In genomic region chr7:107779611-107780010, GRCm38 (mm10) we compare ENCODE assay signal across 10 mouse cellular contexts. TPM values are rescaled to one million over a fixed set of nuclear protein-coding genes. Genes with fewer than 3 reads are reported as not detected.
DNase-seq lines count a peak whose midpoint lies in the region; ATAC-seq and TF ChIP-seq lines count a peak whose summit lies in the region.
"Had no signal": no experiment of that assay in that cellular context is flagged by ENCODE, and none has a peak within 500 bp of the region (broad histone marks: within the 10 kb centered on the region; RNA-seq: fewer than 3 reads in every experiment).

No protein-coding gene starts in this region.

- H3K4me3 ChIP-seq in forebrain, postnatal 0 days (ENCODE audit: low read depth, low read length), result no peak overlapping the region
- H3K4me3 ChIP-seq in forebrain, embryonic 10.5 days, result no peak overlapping the region
- no peak overlapping the region for H3K4me3 ChIP-seq in liver, embryonic 14.5 days (ENCODE audit: insufficient read depth in 1 of 2, low read depth in 2 of 2, low read length in 2 of 2)
- H3K4me3 ChIP-seq in liver, embryonic 11.5 days (ENCODE audit: low read depth, low read length), result no peak overlapping the region
- H3K4me3 ChIP-seq in ES-E14 (ENCODE audit: insufficient read depth in 1 of 2, low read depth in 1 of 2, low read length in 2 of 2, poor library complexity in 1 of 2, severe bottlenecking in 1 of 2), result no peak overlapping the region

- peak; percentile 58 for DNase-seq in forebrain, postnatal 0 days
- DNase-seq in forebrain, embryonic 10.5 days (ENCODE audit: extremely low spot score, low spot score), result no peak
- no peak for DNase-seq in liver, embryonic 14.5 days (ENCODE audit: low read depth in 3 of 3, low spot score in 3 of 3)
- DNase-seq in liver, embryonic 11.5 days (ENCODE audit: low spot score), result no peak
- no peak for DNase-seq in ES-E14 (ENCODE audit: low read depth, low spot score)
- DNase-seq in natural killer cell, adult 2 months (ENCODE audit: low spot score in 2 of 2), result no peak
- no peak for DNase-seq in adrenal gland, postnatal 4 days (ENCODE audit: low spot score in 2 of 2)

- H3K9ac ChIP-seq in forebrain, postnatal 0 days, result no peak overlapping the region
- no peak overlapping the region for H3K9ac ChIP-seq in liver, embryonic 14.5 days (replicated peaks)
- H3K9ac ChIP-seq in liver, embryonic 11.5 days (ENCODE audit: low read depth, low read length), result no peak overlapping the region
- H3K9ac ChIP-seq in ES-E14 (ENCODE audit: insufficient read depth, low read depth, low read length, poor library complexity, severe bottlenecking), result no peak overlapping the region

- TF ChIP-seq CTCF in forebrain, postnatal 0 days (IDR thresholded peaks at IDR 0.05; ENCODE audit: low read depth), result peak; percentile 82
- peak; percentile 62 for TF ChIP-seq CTCF in liver, embryonic 14.5 days (IDR thresholded peaks at IDR 0.05; ENCODE audit: low read depth)

- 46% methylated on average over 4 of the region's 4 CpGs for WGBS in forebrain, postnatal 0 days
- WGBS in forebrain, embryonic 10.5 days, result 42% methylated on average over 4 of the region's 4 CpGs
- WGBS in liver, embryonic 14.5 days (ENCODE audit: insufficient replicate concordance), result 33% methylated on average over 4 of the region's 4 CpGs
- WGBS in liver, embryonic 11.5 days, result 41% methylated on average over 4 of the region's 4 CpGs

- H3K9me3 ChIP-seq in forebrain, postnatal 0 days (ENCODE audit: low read length), result no peaks in the 10 kb centered on the region
- H3K9me3 ChIP-seq in forebrain, embryonic 10.5 days, result no peaks in the 10 kb centered on the region
- no peaks in the 10 kb centered on the region for H3K9me3 ChIP-seq in liver, embryonic 14.5 days (ENCODE audit: control insufficient read depth, low read length)
- no peaks in the 10 kb centered on the region for H3K9me3 ChIP-seq in liver, embryonic 11.5 days (ENCODE audit: control insufficient read depth, low read length)
- H3K9me3 ChIP-seq in ES-E14 (ENCODE audit: control insufficient read depth, insufficient read depth, low read depth, low read length), result no peaks in the 10 kb centered on the region

- H3K4me2 ChIP-seq in forebrain, postnatal 0 days (ENCODE audit: low read depth), result no peak overlapping the region
- no peak overlapping the region for H3K4me2 ChIP-seq in liver, embryonic 14.5 days (ENCODE audit: low read depth)
- no peak overlapping the region for H3K4me2 ChIP-seq in liver, embryonic 11.5 days

- TF ChIP-seq EP300 in liver, embryonic 14.5 days (IDR thresholded peaks at IDR 0.05; ENCODE audit: low read depth), result no peak

- H3K36me3 ChIP-seq in forebrain, postnatal 0 days (ENCODE audit: insufficient read depth), result no peaks in the 10 kb centered on the region
- H3K36me3 ChIP-seq in forebrain, embryonic 10.5 days (replicated peaks), result no peaks in the 10 kb centered on the region
- H3K36me3 ChIP-seq in liver, embryonic 14.5 days (replicated peaks; ENCODE audit: control insufficient read depth, insufficient read depth, low read depth), result no peaks in the 10 kb centered on the region
- H3K36me3 ChIP-seq in liver, embryonic 11.5 days (ENCODE audit: control insufficient read depth, insufficient read depth, low read length), result no peaks in the 10 kb centered on the region
- H3K36me3 ChIP-seq in ES-E14 (ENCODE audit: control insufficient read depth, insufficient read depth, low read length, poor library complexity, severe bottlenecking), result no peaks in the 10 kb centered on the region

- no peak overlapping the region for H3K27ac ChIP-seq in forebrain, postnatal 0 days (ENCODE audit: low read depth, low read length)
- no peak overlapping the region for H3K27ac ChIP-seq in forebrain, embryonic 10.5 days
- no peak overlapping the region for H3K27ac ChIP-seq in liver, embryonic 14.5 days
- H3K27ac ChIP-seq in liver, embryonic 11.5 days (ENCODE audit: low read depth, low read length), result no peak overlapping the region
- no peak overlapping the region for H3K27ac ChIP-seq in ES-E14 (ENCODE audit: insufficient read depth, low read depth, low read length, poor library complexity, severe bottlenecking)

- H3K27me3 ChIP-seq in forebrain, postnatal 0 days (ENCODE audit: insufficient read depth, low read length), result no peaks in the 10 kb centered on the region
- H3K27me3 ChIP-seq in forebrain, embryonic 10.5 days (ENCODE audit: poor library complexity, severe bottlenecking), result no peaks in the 10 kb centered on the region
- H3K27me3 ChIP-seq in liver, embryonic 14.5 days (ENCODE audit: control insufficient read depth, insufficient read depth, low read length), result no peaks in the 10 kb centered on the region
- no peaks in the 10 kb centered on the region for H3K27me3 ChIP-seq in liver, embryonic 11.5 days (replicated peaks; ENCODE audit: control insufficient read depth, insufficient read depth, low read length)

- no peaks in the 10 kb centered on the region for H3K4me1 ChIP-seq in forebrain, postnatal 0 days (ENCODE audit: insufficient read depth)
- no peaks in the 10 kb centered on the region for H3K4me1 ChIP-seq in forebrain, embryonic 10.5 days
- no peaks in the 10 kb centered on the region for H3K4me1 ChIP-seq in liver, embryonic 14.5 days (replicated peaks; ENCODE audit: control insufficient read depth in 2 of 2, insufficient read depth in 2 of 2, low read length in 1 of 2)
- H3K4me1 ChIP-seq in liver, embryonic 11.5 days (replicated peaks; ENCODE audit: control insufficient read depth, insufficient read depth, low read length), result no peaks in the 10 kb centered on the region
- no peaks in the 10 kb centered on the region for H3K4me1 ChIP-seq in ES-E14 (ENCODE audit: control insufficient read depth in 2 of 2, insufficient read depth in 2 of 2, low read length in 2 of 2, poor library complexity in 1 of 2)

- in situ Hi-C loops in ES-E14 (cut with MboI; ENCODE audit: low sequenced_read_pairs in 2 of 2, unreplicated experiment in 2 of 2), result no loop called here

- no peak for ATAC-seq in forebrain, postnatal 0 days
- no peak for ATAC-seq in liver, embryonic 14.5 days (ENCODE audit: insufficient read depth)
- ATAC-seq in liver, embryonic 11.5 days (replicated peaks; ENCODE audit: low FRiP score), result no peak
- peak; percentile 43 for ATAC-seq in inflammation-experienced regulatory T-cells, adult 6 months
- ATAC-seq: hindbrain, embryonic 16.5 days had no signal

TF ChIP-seq in ES-E14, 5 proteins besides CTCF, POLR2A, EP300 and RAD21:
- TF ChIP-seq HCFC1 (IDR thresholded peaks at IDR 0.05; ENCODE audit: borderline replicate concordance, insufficient read depth, low read length) (no peak), CHD2 (IDR thresholded peaks at IDR 0.05; ENCODE audit: low read depth, low read length) (no peak), ZNF384 (IDR thresholded peaks at IDR 0.05; ENCODE audit: low read depth, low read length) (no peak), ZC3H11A (IDR thresholded peaks at IDR 0.05; ENCODE audit: borderline replicate concordance, low read depth, low read length) (peak; percentile 38; the same call in 1 of the 2 replicates), MAFK (IDR thresholded peaks at IDR 0.05; ENCODE audit: insufficient read depth, low read depth, low read length) (no peak)

RNA-seq across cellular contexts. Expression of gene Ovch2, which starts 21.4 kb away (rescaled TPM):
- total RNA-seq in forebrain, postnatal 0 days (2014; rRNA removed), result not detected in 2 replicates
- not detected in 2 replicates for polyA plus RNA-seq in forebrain, postnatal 0 days (2015; fragmentation: Nextera tagmentation; extraction: Ambion mirVana)
- not detected in 2 replicates for polyA plus RNA-seq in forebrain, embryonic 10.5 days (2016; fragmentation: Nextera tagmentation; extraction: Ambion mirVana)
- not detected in 2 replicates for polyA plus RNA-seq in liver, embryonic 14.5 days (2012; rRNA removed)
- not detected in 2 replicates for polyA plus RNA-seq in liver, embryonic 14.5 days (2014; fragmentation: Nextera tagmentation; extraction: Ambion mirVana)
- not detected in 2 replicates for polyA plus RNA-seq in liver, embryonic 11.5 days (2014; fragmentation: Nextera tagmentation; extraction: Ambion mirVana)
- not detected in 2 replicates for total RNA-seq in ES-E14 (2012; rRNA removed)
- polyA plus RNA-seq in inflammation-experienced regulatory T-cells, adult 6 months (2017; shearing (Covaris generic)), result not detected
- total RNA-seq in adrenal gland, postnatal 4 days (2021), result not detected
- polyA plus RNA-seq: hindbrain, embryonic 16.5 days; liver, embryonic 16.5 days had no signal

RNA-seq across cellular contexts. Expression of gene Cyb5r2, which starts 21.8 kb away (rescaled TPM):
- total RNA-seq in forebrain, postnatal 0 days (2014; rRNA removed), result 0.15 TPM in 1 of 2 replicates, not detected in the other
- polyA plus RNA-seq in forebrain, postnatal 0 days (2015; fragmentation: Nextera tagmentation; extraction: Ambion mirVana), result 0.18 TPM in 1 of 2 replicates, not detected in the other
- 0.25 and 0.29 TPM in 2 replicates for polyA plus RNA-seq in forebrain, embryonic 10.5 days (2016; fragmentation: Nextera tagmentation; extraction: Ambion mirVana)
- 0.02 and 0.09 TPM in 2 replicates for polyA plus RNA-seq in liver, embryonic 14.5 days (2012; rRNA removed)
- polyA plus RNA-seq in liver, embryonic 14.5 days (2014; fragmentation: Nextera tagmentation; extraction: Ambion mirVana), result 0.04 TPM in 1 of 2 replicates, not detected in the other
- 0.25 TPM in 1 of 2 replicates, not detected in the other for polyA plus RNA-seq in liver, embryonic 11.5 days (2014; fragmentation: Nextera tagmentation; extraction: Ambion mirVana)
- total RNA-seq in ES-E14 (2012; rRNA removed), result 0.62 and 0.85 TPM in 2 replicates
- not detected for polyA plus RNA-seq in inflammation-experienced regulatory T-cells, adult 6 months (2017; shearing (Covaris generic))
- total RNA-seq in adrenal gland, postnatal 4 days (2021), result under 1 TPM in 1 of 2 experiments, not detected in 1; 0.17 TPM

RNA-seq across cellular contexts. Expression of gene Olfr467, which starts 32.5 kb away (rescaled TPM):
- total RNA-seq in forebrain, postnatal 0 days (2014; rRNA removed), result not detected in 2 replicates
- polyA plus RNA-seq in forebrain, postnatal 0 days (2015; fragmentation: Nextera tagmentation; extraction: Ambion mirVana), result not detected in 2 replicates
- not detected in 2 replicates for polyA plus RNA-seq in forebrain, embryonic 10.5 days (2016; fragmentation: Nextera tagmentation; extraction: Ambion mirVana)
- not detected in 2 replicates for polyA plus RNA-seq in liver, embryonic 14.5 days (2012; rRNA removed)
- polyA plus RNA-seq in liver, embryonic 14.5 days (2014; fragmentation: Nextera tagmentation; extraction: Ambion mirVana), result not detected in 2 replicates
- polyA plus RNA-seq in liver, embryonic 11.5 days (2014; fragmentation: Nextera tagmentation; extraction: Ambion mirVana), result not detected in 2 replicates
- total RNA-seq in ES-E14 (2012; rRNA removed), result not detected in 2 replicates
- polyA plus RNA-seq in inflammation-experienced regulatory T-cells, adult 6 months (2017; shearing (Covaris generic)), result not detected
- total RNA-seq in adrenal gland, postnatal 4 days (2021), result not detected
- polyA plus RNA-seq: hindbrain, embryonic 16.5 days; liver, embryonic 16.5 days had no signal

RNA-seq across cellular contexts. Expression of gene Olfr469, which starts 45.7 kb away (rescaled TPM):
- total RNA-seq in forebrain, postnatal 0 days (2014; rRNA removed), result not detected in 2 replicates
- not detected in 2 replicates for polyA plus RNA-seq in forebrain, postnatal 0 days (2015; fragmentation: Nextera tagmentation; extraction: Ambion mirVana)
- not detected in 2 replicates for polyA plus RNA-seq in forebrain, embryonic 10.5 days (2016; fragmentation: Nextera tagmentation; extraction: Ambion mirVana)
- polyA plus RNA-seq in liver, embryonic 14.5 days (2012; rRNA removed), result not detected in 2 replicates
- not detected in 2 replicates for polyA plus RNA-seq in liver, embryonic 14.5 days (2014; fragmentation: Nextera tagmentation; extraction: Ambion mirVana)
- polyA plus RNA-seq in liver, embryonic 11.5 days (2014; fragmentation: Nextera tagmentation; extraction: Ambion mirVana), result not detected in 2 replicates
- not detected in 2 replicates for total RNA-seq in ES-E14 (2012; rRNA removed)
- polyA plus RNA-seq in inflammation-experienced regulatory T-cells, adult 6 months (2017; shearing (Covaris generic)), result not detected
- not detected for total RNA-seq in adrenal gland, postnatal 4 days (2021)
- polyA plus RNA-seq: hindbrain, embryonic 16.5 days; liver, embryonic 16.5 days had no signal
